Mouse (Mus musculus): ENCODE measurements around the gene Prtg. TPM values are rescaled to one million over a fixed set of nuclear protein-coding genes. Genes with fewer than 3 reads are reported as not detected.

The Prtg gene
- polyA plus RNA-seq, 1 experiment from 2014 or later: 5.4 TPM

GRCm38 (mm10) chr9:72890499-72891085, 83.9 kb downstream of the Prtg start:
- DNase-seq (ENCODE audit: low spot score) (no peak), ATAC-seq (ENCODE audit: low FRiP score) (no peak)
- no peak overlapping the region for H3K9ac ChIP-seq (ENCODE audit: low read depth, low read length)
- 0 out of 2 replicates have a peak, but pooled peaks cover 2% of the 10 kb centered on the region for H3K36me3 ChIP-seq (ENCODE audit: control insufficient read depth, insufficient read depth, low read length)
- H3K4me1 ChIP-seq (replicated peaks; ENCODE audit: control insufficient read depth, insufficient read depth, low read length): no peaks in the 10 kb centered on the region
- H3K27ac ChIP-seq (ENCODE audit: low read depth, low read length): no peak overlapping the region
- H3K4me3 ChIP-seq (ENCODE audit: low read depth, low read length): no peak overlapping the region
- H3K4me2 ChIP-seq (replicated peaks; ENCODE audit: low read depth, low read length): no peak overlapping the region
- H3K9me3 ChIP-seq (ENCODE audit: control insufficient read depth, low read length): no peaks in the 10 kb centered on the region
- 72% methylated on average over 10 of the region's 10 CpGs for WGBS
- no peaks in the 10 kb centered on the region for H3K27me3 ChIP-seq (ENCODE audit: control insufficient read depth, insufficient read depth, low read length)

- WGBS: 94% methylated on average over 5 of the region's 5 CpGs
- H3K4me3 ChIP-seq (ENCODE audit: low read depth, low read length): no peak overlapping the region
- no peaks in the 10 kb centered on the region for H3K4me1 ChIP-seq (replicated peaks; ENCODE audit: control insufficient read depth, insufficient read depth, low read length)
- H3K9ac ChIP-seq (ENCODE audit: low read depth, low read length): no peak overlapping the region
- H3K36me3 ChIP-seq (ENCODE audit: control insufficient read depth, insufficient read depth, low read length): 0 out of 2 replicates have a peak, but pooled peaks cover 2% of the 10 kb centered on the region
- H3K27ac ChIP-seq (ENCODE audit: low read depth, low read length): no peak overlapping the region
- DNase-seq (ENCODE audit: low spot score) (no peak), ATAC-seq (ENCODE audit: low FRiP score) (no peak)
- H3K4me2 ChIP-seq (replicated peaks; ENCODE audit: low read depth, low read length): no peak overlapping the region
- H3K9me3 ChIP-seq (ENCODE audit: control insufficient read depth, low read length): no peaks in the 10 kb centered on the region
- no peaks in the 10 kb centered on the region for H3K27me3 ChIP-seq (ENCODE audit: control insufficient read depth, insufficient read depth, low read length)
Measured at GRCm38 (mm10) chr9:72892761-72893160, 86.1 kb downstream of the Prtg start.

GRCm38 (mm10) chr9:72894796-72895352, 88.2 kb downstream of the Prtg start:
- H3K9me3 ChIP-seq (ENCODE audit: control insufficient read depth, low read length): no peaks in the 10 kb centered on the region
- 0 out of 2 replicates have a peak, but pooled peaks cover 2% of the 10 kb centered on the region for H3K36me3 ChIP-seq (ENCODE audit: control insufficient read depth, insufficient read depth, low read length)
- H3K27me3 ChIP-seq (ENCODE audit: control insufficient read depth, insufficient read depth, low read length): no peaks in the 10 kb centered on the region
- WGBS: 92% methylated on average over 6 of the region's 6 CpGs
- no peaks in the 10 kb centered on the region for H3K4me1 ChIP-seq (replicated peaks; ENCODE audit: control insufficient read depth, insufficient read depth, low read length)
- ATAC-seq (ENCODE audit: low FRiP score): no peak
- H3K9ac ChIP-seq (ENCODE audit: low read depth, low read length): no peak overlapping the region
- DNase-seq (ENCODE audit: low spot score): no peak
- no peak overlapping the region for H3K4me3 ChIP-seq (ENCODE audit: low read depth, low read length)
- no peak overlapping the region for H3K4me2 ChIP-seq (replicated peaks; ENCODE audit: low read depth, low read length)
- no peak overlapping the region for H3K27ac ChIP-seq (ENCODE audit: low read depth, low read length)

- H3K36me3 ChIP-seq (ENCODE audit: control insufficient read depth, insufficient read depth, low read length): no peaks in the 10 kb centered on the region
- no peaks in the 10 kb centered on the region for H3K27me3 ChIP-seq (ENCODE audit: control insufficient read depth, insufficient read depth, low read length)
- H3K9ac ChIP-seq (ENCODE audit: low read depth, low read length): no peak overlapping the region
- WGBS: 91% methylated on average over 8 of the region's 8 CpGs
- DNase-seq (ENCODE audit: low spot score) (no peak), ATAC-seq (ENCODE audit: low FRiP score) (no peak)
- H3K4me2 ChIP-seq (replicated peaks; ENCODE audit: low read depth, low read length): no peak overlapping the region
- H3K9me3 ChIP-seq (ENCODE audit: control insufficient read depth, low read length): no peaks in the 10 kb centered on the region
- no peak overlapping the region for H3K27ac ChIP-seq (ENCODE audit: low read depth, low read length)
- H3K4me3 ChIP-seq (ENCODE audit: low read depth, low read length): no peak overlapping the region
- no peaks in the 10 kb centered on the region for H3K4me1 ChIP-seq (replicated peaks; ENCODE audit: control insufficient read depth, insufficient read depth, low read length)
Measured at GRCm38 (mm10) chr9:72902057-72902456, 95.4 kb downstream of the Prtg start.

DNA sequence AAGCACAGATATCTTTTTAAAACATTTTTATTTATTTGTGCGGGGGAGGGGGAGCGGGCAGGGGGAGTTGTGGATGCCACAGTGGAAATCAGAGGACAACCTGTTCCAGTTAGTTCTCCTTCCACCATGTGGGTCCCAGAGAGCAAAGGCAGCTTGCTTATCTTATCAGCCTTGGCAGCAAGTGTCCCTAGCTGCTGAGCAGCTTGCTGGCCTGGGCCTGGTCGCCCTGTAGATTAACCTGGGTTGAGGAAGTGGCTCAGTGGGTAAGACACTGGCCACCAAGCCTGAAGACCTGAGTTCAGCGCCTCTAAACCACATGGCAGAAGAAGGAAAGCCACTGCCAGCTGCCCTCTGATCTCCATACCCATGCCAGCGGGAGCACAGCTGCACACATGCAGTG, 95.9 kb downstream of the Prtg start:
- no peaks in the 10 kb centered on the region for H3K27me3 ChIP-seq (ENCODE audit: control insufficient read depth, insufficient read depth, low read length)
- ATAC-seq (ENCODE audit: low FRiP score): no peak
- H3K4me3 ChIP-seq (ENCODE audit: low read depth, low read length): no peak overlapping the region
- H3K9me3 ChIP-seq (ENCODE audit: control insufficient read depth, low read length): no peaks in the 10 kb centered on the region
- H3K27ac ChIP-seq (ENCODE audit: low read depth, low read length): no peak overlapping the region
- 95% methylated on average over 5 of the region's 5 CpGs for WGBS
- H3K4me1 ChIP-seq (replicated peaks; ENCODE audit: control insufficient read depth, insufficient read depth, low read length): no peaks in the 10 kb centered on the region
- no peak overlapping the region for H3K9ac ChIP-seq (ENCODE audit: low read depth, low read length)
- no peak for DNase-seq (ENCODE audit: low spot score)
- no peak overlapping the region for H3K4me2 ChIP-seq (replicated peaks; ENCODE audit: low read depth, low read length)
- 0 out of 2 replicates have a peak, but pooled peaks cover under 1% of the 10 kb centered on the region for H3K36me3 ChIP-seq (ENCODE audit: control insufficient read depth, insufficient read depth, low read length)

DNA sequence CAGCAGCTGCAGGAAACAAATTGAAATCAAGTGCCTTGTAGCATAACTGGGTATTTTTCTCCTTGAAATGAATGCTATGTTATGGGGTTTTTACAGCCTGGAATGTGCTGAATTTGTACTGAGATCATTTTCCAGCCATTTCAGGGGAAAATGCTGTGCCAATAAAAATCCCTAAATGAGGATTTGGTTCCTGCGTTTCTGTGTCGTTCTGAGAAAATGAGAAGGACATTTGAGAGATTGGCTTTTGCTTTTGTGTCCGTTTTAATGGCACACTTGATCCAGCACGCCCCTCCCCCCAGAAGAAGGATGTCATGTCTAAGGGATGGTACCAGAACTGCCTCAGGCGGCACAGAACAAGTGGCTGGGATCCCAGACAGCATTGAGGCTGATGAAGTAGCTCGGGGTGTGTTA, 100.0 kb downstream of the Prtg start:
- no peak for ATAC-seq (ENCODE audit: low FRiP score)
- Histone ChIP-seq H3K4me2 (replicated peaks; ENCODE audit: low read depth, low read length) (no peak overlapping the region), H3K9ac (ENCODE audit: low read depth, low read length) (no peak overlapping the region), H3K9me3 (ENCODE audit: control insufficient read depth, low read length) (no peaks in the 10 kb centered on the region), H3K4me1 (replicated peaks; ENCODE audit: control insufficient read depth, insufficient read depth, low read length) (no peaks in the 10 kb centered on the region), H3K36me3 (ENCODE audit: control insufficient read depth, insufficient read depth, low read length) (0 out of 2 replicates have a peak, but pooled peaks cover 2% of the 10 kb centered on the region), H3K4me3 (ENCODE audit: low read depth, low read length) (no peak overlapping the region), H3K27me3 (ENCODE audit: control insufficient read depth, insufficient read depth, low read length) (no peaks in the 10 kb centered on the region), H3K27ac (ENCODE audit: low read depth, low read length) (no peak overlapping the region)
- DNase-seq (ENCODE audit: low spot score): no peak
- 85% methylated on average over 6 of the region's 6 CpGs for WGBS

- H3K9me3 ChIP-seq (ENCODE audit: control insufficient read depth, low read length): no peaks in the 10 kb centered on the region
- H3K4me1 ChIP-seq (replicated peaks; ENCODE audit: control insufficient read depth, insufficient read depth, low read length): no peaks in the 10 kb centered on the region
- no peak overlapping the region for H3K4me2 ChIP-seq (replicated peaks; ENCODE audit: low read depth, low read length)
- H3K36me3 ChIP-seq (ENCODE audit: control insufficient read depth, insufficient read depth, low read length): 0 out of 2 replicates have a peak, but pooled peaks cover 2% of the 10 kb centered on the region
- H3K9ac ChIP-seq (ENCODE audit: low read depth, low read length): no peak overlapping the region
- H3K27me3 ChIP-seq (ENCODE audit: control insufficient read depth, insufficient read depth, low read length): no peaks in the 10 kb centered on the region
- no peak overlapping the region for H3K4me3 ChIP-seq (ENCODE audit: low read depth, low read length)
- ATAC-seq (ENCODE audit: low FRiP score) (no peak), DNase-seq (ENCODE audit: low spot score) (no peak)
- WGBS: 86% methylated on average over 2 of the region's 2 CpGs
- no peak overlapping the region for H3K27ac ChIP-seq (ENCODE audit: low read depth, low read length)
Measured at GRCm38 (mm10) chr9:72911381-72911780, 104.7 kb downstream of the Prtg start.

DNA sequence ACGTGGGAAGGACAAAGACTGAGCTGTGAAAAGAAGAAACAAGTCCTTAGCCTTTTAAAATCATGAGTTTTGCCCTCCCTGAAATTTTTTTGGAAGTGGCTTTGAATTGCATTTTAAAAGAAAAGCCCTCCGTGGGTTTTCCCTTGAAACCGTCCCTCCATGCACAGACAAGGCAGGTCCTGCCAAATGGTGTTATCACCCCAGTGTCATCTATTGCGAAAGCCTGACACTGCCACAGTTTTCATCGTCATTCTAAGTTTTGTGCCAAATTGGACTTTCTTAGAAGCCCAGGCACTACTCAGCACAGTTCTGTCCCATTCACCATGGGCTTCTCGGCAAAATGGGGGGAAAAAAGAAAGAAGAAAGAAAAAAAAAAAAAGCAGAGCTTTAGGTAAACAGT, 106.9 kb downstream of the Prtg start:
- Histone ChIP-seq H3K36me3 (ENCODE audit: control insufficient read depth, insufficient read depth, low read length) (no peaks in the 10 kb centered on the region), H3K9ac (ENCODE audit: low read depth, low read length) (no peak overlapping the region), H3K4me2 (replicated peaks; ENCODE audit: low read depth, low read length) (no peak overlapping the region), H3K9me3 (ENCODE audit: control insufficient read depth, low read length) (no peaks in the 10 kb centered on the region), H3K27me3 (ENCODE audit: control insufficient read depth, insufficient read depth, low read length) (no peaks in the 10 kb centered on the region), H3K4me3 (ENCODE audit: low read depth, low read length) (no peak overlapping the region), H3K27ac (ENCODE audit: low read depth, low read length) (no peak overlapping the region), H3K4me1 (replicated peaks; ENCODE audit: control insufficient read depth, insufficient read depth, low read length) (no peaks in the 10 kb centered on the region)
- WGBS: 80% methylated on average over 6 of the region's 6 CpGs
- no peak for ATAC-seq (ENCODE audit: low FRiP score)
- DNase-seq (ENCODE audit: low spot score): no peak

DNA sequence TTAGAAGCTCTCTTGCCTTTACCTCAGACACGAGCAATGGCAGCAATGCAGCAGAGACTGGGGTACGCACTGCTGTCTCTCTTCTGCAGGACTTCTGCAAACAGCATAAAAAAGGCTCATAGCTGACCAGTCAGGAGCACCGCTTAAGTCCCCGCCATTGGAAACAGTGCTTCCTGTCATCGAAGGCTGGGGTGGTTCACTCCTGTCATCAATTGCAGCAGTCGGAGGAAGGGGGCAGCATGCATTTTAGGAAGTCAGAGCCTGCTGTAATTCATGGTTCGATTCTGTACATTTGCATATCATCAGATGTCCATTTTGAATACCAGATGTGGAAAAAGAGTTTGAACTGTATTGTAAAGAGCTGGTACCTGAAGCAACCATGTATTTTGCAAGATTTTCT, 109.1 kb downstream of the Prtg start:
- Histone ChIP-seq H3K27ac (ENCODE audit: low read depth, low read length) (no peak overlapping the region), H3K4me3 (ENCODE audit: low read depth, low read length) (no peak overlapping the region), H3K4me1 (replicated peaks; ENCODE audit: control insufficient read depth, insufficient read depth, low read length) (no peaks in the 10 kb centered on the region), H3K36me3 (ENCODE audit: control insufficient read depth, insufficient read depth, low read length) (no peaks in the 10 kb centered on the region), H3K9me3 (ENCODE audit: control insufficient read depth, low read length) (no peaks in the 10 kb centered on the region), H3K27me3 (ENCODE audit: control insufficient read depth, insufficient read depth, low read length) (no peaks in the 10 kb centered on the region), H3K4me2 (replicated peaks; ENCODE audit: low read depth, low read length) (no peak overlapping the region), H3K9ac (ENCODE audit: low read depth, low read length) (no peak overlapping the region)
- ATAC-seq (ENCODE audit: low FRiP score) (no peak), DNase-seq (ENCODE audit: low spot score) (no peak)
- 87% methylated on average over 7 of the region's 7 CpGs for WGBS

Data from hindbrain, embryonic 11.5 days (tissue).